Mouse (Mus musculus): ENCODE measurements around the gene Grik3. TPM values are rescaled to one million over a fixed set of nuclear protein-coding genes. Genes with fewer than 3 reads are reported as not detected.

Grik3 gene
- polyA plus RNA-seq, 1 experiment = 0.21 TPM

DNA sequence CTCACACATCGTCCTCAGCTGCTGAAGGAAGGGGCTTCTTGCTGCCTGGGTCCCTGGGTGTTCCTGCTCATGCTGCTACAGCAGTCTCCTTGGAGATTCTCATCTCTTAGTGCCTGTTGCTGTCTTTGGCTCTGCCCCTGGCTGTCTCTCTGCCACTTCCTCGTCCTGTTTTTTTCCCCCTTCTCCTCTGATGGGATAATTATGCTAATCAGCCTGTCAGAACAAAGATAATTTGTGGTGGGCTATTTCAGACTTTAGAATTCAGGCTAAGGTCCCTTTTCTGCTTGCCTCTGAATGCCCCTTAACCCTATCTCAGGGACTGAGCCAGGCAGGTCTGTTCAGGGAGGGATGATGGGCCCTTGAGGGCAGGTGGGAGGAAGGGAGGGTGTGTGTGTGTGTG, 70.3 kb downstream of the Grik3 start:
- TF ChIP-seq CTCF (IDR thresholded peaks at IDR 0.05; ENCODE audit: borderline replicate concordance, insufficient read depth, low read length) (no peak), POLR2A (IDR thresholded peaks at IDR 0.05; ENCODE audit: low read depth, low read length) (no peak)
- H3K27ac ChIP-seq (ENCODE audit: insufficient read depth, low read length) = no peak overlapping the region
- H3K4me1 ChIP-seq (ENCODE audit: control insufficient read depth, insufficient read depth, low read length) = no peaks in the 10 kb centered on the region
- no peak overlapping the region for H3K4me3 ChIP-seq (ENCODE audit: insufficient read depth, low read length)

DNA sequence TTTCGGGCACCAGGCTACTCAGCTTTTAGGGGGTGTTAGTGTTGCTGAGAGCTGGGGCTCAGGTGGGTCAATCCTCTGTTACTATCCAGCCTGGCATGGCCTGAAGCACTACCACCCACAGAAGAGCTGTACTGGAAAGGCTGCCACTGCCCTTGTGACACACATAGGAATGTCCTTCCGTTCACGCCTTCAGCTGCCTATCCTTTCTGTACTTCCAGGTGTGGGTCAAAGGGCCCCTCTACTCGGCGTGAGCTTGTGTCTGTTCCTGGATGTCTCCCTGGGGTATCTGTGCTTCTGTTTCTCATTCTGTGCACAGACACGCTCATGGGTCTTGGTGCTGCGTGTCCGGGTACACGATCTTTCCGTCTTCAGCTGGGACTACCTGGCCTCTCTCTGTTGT, 73.1 kb downstream of the Grik3 start:
- H3K27ac ChIP-seq (ENCODE audit: insufficient read depth, low read length) = no peak overlapping the region
- no peak overlapping the region for H3K4me3 ChIP-seq (ENCODE audit: insufficient read depth, low read length)
- no peaks in the 10 kb centered on the region for H3K4me1 ChIP-seq (ENCODE audit: control insufficient read depth, insufficient read depth, low read length)
- no peak for TF ChIP-seq CTCF (IDR thresholded peaks at IDR 0.05; ENCODE audit: borderline replicate concordance, insufficient read depth, low read length)
- TF ChIP-seq POLR2A (IDR thresholded peaks at IDR 0.05; ENCODE audit: low read depth, low read length) = no peak

DNA sequence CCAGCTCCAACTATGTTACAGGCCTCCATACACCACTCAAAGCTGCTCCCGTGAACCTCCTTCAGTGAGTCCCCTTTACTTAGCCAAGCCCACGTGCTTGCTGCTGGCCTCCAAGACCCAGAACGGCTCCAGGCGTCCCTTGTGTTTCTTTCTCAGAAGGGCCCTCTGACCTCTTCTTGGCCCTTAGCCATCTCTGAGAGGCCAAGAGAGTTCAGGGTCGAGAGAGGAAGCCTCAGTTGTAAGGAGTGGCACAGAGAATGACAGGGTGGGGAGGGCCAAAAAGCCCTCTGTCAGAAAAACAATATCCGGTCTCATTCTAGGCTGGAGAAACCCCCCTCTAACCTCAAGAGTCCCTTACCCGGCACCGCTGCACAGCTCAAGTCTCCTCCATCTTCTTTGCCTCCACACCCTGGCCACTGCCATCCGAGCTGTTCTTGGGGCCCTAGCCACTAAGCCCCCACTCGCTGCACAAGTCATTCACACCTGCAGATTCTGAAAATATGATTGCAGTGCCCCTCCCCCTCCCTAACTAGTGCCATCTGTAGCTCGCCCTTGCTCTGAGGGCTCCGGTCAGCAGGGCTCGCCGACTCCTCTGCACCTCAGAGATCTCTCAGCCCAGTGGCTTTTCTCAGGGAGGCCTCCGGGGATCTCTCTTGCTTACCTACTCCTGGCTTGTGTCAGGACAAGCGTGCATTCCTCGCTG, 73.7 kb downstream of the Grik3 start:
- Histone ChIP-seq H3K27ac (ENCODE audit: insufficient read depth, low read length) (no peak overlapping the region), H3K4me1 (ENCODE audit: control insufficient read depth, insufficient read depth, low read length) (no peaks in the 10 kb centered on the region), H3K4me3 (ENCODE audit: insufficient read depth, low read length) (no peak overlapping the region)
- TF ChIP-seq CTCF (IDR thresholded peaks at IDR 0.05; ENCODE audit: borderline replicate concordance, insufficient read depth, low read length) (no peak), POLR2A (IDR thresholded peaks at IDR 0.05; ENCODE audit: low read depth, low read length) (no peak)

- Histone ChIP-seq H3K4me1 (ENCODE audit: control insufficient read depth, insufficient read depth, low read length) (no peaks in the 10 kb centered on the region), H3K27ac (ENCODE audit: insufficient read depth, low read length) (no peak overlapping the region), H3K4me3 (ENCODE audit: insufficient read depth, low read length) (no peak overlapping the region)
- TF ChIP-seq CTCF (IDR thresholded peaks at IDR 0.05; ENCODE audit: borderline replicate concordance, insufficient read depth, low read length) (no peak), POLR2A (IDR thresholded peaks at IDR 0.05; ENCODE audit: low read depth, low read length) (no peak)
Observed at GRCm38 (mm10) chr4:125565711-125566439, 75.4 kb downstream of the Grik3 start.

GRCm38 (mm10) chr4:125568210-125568609, 77.7 kb downstream of the Grik3 start:
- Histone ChIP-seq H3K4me1 (ENCODE audit: control insufficient read depth, insufficient read depth, low read length) (no peaks in the 10 kb centered on the region; the same call in 1 of the 2 replicates), H3K4me3 (ENCODE audit: insufficient read depth, low read length) (no peak overlapping the region), H3K27ac (ENCODE audit: insufficient read depth, low read length) (no peak overlapping the region)
- no peak for TF ChIP-seq CTCF (IDR thresholded peaks at IDR 0.05; ENCODE audit: borderline replicate concordance, insufficient read depth, low read length)
- no peak for TF ChIP-seq POLR2A (IDR thresholded peaks at IDR 0.05; ENCODE audit: low read depth, low read length)

GRCm38 (mm10) chr4:125571651-125572311, 81.3 kb downstream of the Grik3 start:
- TF ChIP-seq POLR2A (IDR thresholded peaks at IDR 0.05; ENCODE audit: low read depth, low read length) (no peak), CTCF (IDR thresholded peaks at IDR 0.05; ENCODE audit: borderline replicate concordance, insufficient read depth, low read length) (no peak)
- no peaks in the 10 kb centered on the region; the same call in 1 of the 2 replicates for H3K4me1 ChIP-seq (ENCODE audit: control insufficient read depth, insufficient read depth, low read length)

GRCm38 (mm10) chr4:125572312-125572663, 81.8 kb downstream of the Grik3 start:
- Histone ChIP-seq H3K4me3 (ENCODE audit: insufficient read depth, low read length) (no peak overlapping the region), H3K4me1 (ENCODE audit: control insufficient read depth, insufficient read depth, low read length) (no peaks in the 10 kb centered on the region; the same call in 1 of the 2 replicates), H3K27ac (ENCODE audit: insufficient read depth, low read length) (no peak overlapping the region)
- TF ChIP-seq POLR2A (IDR thresholded peaks at IDR 0.05; ENCODE audit: low read depth, low read length) (no peak), CTCF (IDR thresholded peaks at IDR 0.05; ENCODE audit: borderline replicate concordance, insufficient read depth, low read length) (no peak)

More at GRCm38 (mm10) chr4:125571651-125572311, 81.3 kb downstream of the Grik3 start:
- no peak overlapping the region for H3K4me3 ChIP-seq (ENCODE audit: insufficient read depth, low read length)
- no peak overlapping the region for H3K27ac ChIP-seq (ENCODE audit: insufficient read depth, low read length)

GRCm38 (mm10) chr4:125573000-125573399, 82.5 kb downstream of the Grik3 start:
- TF ChIP-seq CTCF (IDR thresholded peaks at IDR 0.05; ENCODE audit: borderline replicate concordance, insufficient read depth, low read length) (no peak), POLR2A (IDR thresholded peaks at IDR 0.05; ENCODE audit: low read depth, low read length) (no peak)
- no peaks in the 10 kb centered on the region; the same call in 1 of the 2 replicates for H3K4me1 ChIP-seq (ENCODE audit: control insufficient read depth, insufficient read depth, low read length)
- H3K27ac ChIP-seq (ENCODE audit: insufficient read depth, low read length) = no peak overlapping the region
- no peak overlapping the region for H3K4me3 ChIP-seq (ENCODE audit: insufficient read depth, low read length)

DNA sequence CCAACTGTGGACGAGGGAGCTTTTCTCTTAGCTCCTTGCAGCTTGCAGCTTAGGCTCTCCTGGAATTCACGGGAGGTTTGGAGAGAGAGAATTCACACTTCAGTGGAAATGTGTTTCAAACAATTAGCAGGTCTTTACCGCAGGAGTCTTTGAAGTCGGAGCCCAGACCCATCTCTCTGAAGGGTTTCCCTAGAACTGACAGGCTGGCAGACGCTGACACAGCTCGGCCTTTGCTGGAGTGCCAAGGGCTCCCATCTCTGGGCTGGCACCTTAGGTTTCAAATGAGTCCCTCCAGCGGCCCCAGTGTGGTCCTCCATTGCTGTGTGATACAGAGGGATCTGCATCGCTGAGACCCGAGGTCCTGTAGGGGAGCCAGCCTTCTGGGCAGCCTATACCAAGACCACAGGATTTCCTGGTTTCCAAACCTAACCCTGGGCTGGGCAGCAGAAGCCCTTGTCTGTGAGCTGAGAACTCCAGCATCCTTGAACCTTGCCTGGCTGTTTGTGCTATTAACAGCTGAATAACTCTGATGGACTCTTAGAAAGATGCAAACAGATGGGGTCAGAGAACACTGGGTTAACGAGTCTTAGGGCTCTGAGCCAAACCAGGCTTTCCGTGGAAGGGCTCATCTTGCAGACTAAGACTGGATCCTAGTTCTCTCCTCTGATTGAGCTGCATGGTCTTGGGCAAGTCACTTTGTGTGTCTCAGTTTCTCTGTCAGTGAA, 83.6 kb downstream of the Grik3 start:
- Histone ChIP-seq H3K4me3 (ENCODE audit: insufficient read depth, low read length) (no peak overlapping the region), H3K27ac (ENCODE audit: insufficient read depth, low read length) (no peak overlapping the region), H3K4me1 (ENCODE audit: control insufficient read depth, insufficient read depth, low read length) (no peaks in the 10 kb centered on the region; the same call in 1 of the 2 replicates)
- no peak for TF ChIP-seq CTCF (IDR thresholded peaks at IDR 0.05; ENCODE audit: borderline replicate concordance, insufficient read depth, low read length)
- TF ChIP-seq POLR2A (IDR thresholded peaks at IDR 0.05; ENCODE audit: low read depth, low read length) = no peak

Measured in embryonic fibroblast, embryonic 13.5 days (primary cell).